Mouse (Mus musculus) CH12.LX (cell line): ENCODE measurements at regions not wholly inside any gene's neighbourhood (a gene's known extent, or its start where the extent isn't known, plus 50 kb on each side); places are given as distances from the start of the nearest gene placed in this dataset.

Source experiments
- BHLHE40 ChIP-seq: IDR thresholded peaks from 2 replicates; pipeline ENCODE4 v1.6.1; 2011; ENCODE audit warnings: mild to moderate bottlenecking, low read depth, low read length, improper control_type of control experiment
- CTCF ChIP-seq, 2 experiments: IDR thresholded peaks in 1 of 2; conservative IDR thresholded peaks in 1 of 2; 2 replicates each; pipeline ENCODE4 v1.5.1; 2011 to 2012; ENCODE audit warnings: low read depth in 2 of 2, low read length in 2 of 2, improper control_type of control experiment in 1 of 2, inconsistent platforms in 1 of 2, mild to moderate bottlenecking in 1 of 2, moderate library complexity in 1 of 2
- MEF2A ChIP-seq: IDR thresholded peaks from 2 replicates; pipeline ENCODE4 v1.6.1; 2014; ENCODE audit warnings: low read depth, mild to moderate bottlenecking, inconsistent platforms, low read length, improper control_type of control experiment, borderline replicate concordance
- TCF12 ChIP-seq: IDR thresholded peaks from 2 replicates; pipeline ENCODE4 v1.6.1; 2014; ENCODE audit warnings: low read depth, mild to moderate bottlenecking, inconsistent platforms, low read length, improper control_type of control experiment
- ZKSCAN1 ChIP-seq: IDR thresholded peaks from 2 replicates; pipeline ENCODE4 v1.6.1; 2012; ENCODE audit warnings: low read depth, inconsistent platforms, low read length, improper control_type of control experiment, borderline replicate concordance
- ZNF384 ChIP-seq: IDR thresholded peaks from 2 replicates; pipeline ENCODE4 v1.6.1; 2012; ENCODE audit warnings: low read depth, low read length, improper control_type of control experiment, inconsistent platforms

DNA sequence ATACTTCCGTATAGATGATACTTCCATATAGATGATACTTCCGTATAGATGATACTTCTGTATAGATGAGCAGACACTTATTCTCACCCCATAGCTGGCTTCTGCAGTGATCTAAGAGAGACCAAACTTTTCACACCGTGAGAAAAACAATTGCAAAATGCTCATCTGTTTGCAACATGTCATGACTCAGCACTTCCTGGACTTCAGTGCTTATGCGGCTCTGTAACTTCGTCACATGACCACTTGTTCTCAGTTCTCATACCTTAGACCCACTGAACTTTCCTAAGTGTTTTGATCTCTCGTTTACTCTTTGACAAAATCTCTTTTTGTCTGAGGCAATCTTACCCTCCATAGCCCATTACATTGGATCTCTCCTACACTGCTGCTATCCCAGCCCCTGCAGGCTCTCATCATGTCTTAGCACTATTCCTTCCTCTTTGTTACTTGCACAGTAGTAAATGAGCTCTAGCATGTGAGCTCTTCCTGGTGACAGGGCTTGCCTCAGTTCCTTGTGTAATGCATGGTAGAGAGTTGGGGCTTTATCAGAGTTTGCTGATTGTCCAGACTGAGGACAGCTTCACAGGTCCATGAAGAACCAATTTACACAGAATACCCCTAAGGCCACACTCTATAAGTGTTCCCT lies 245.7 kb upstream of the Thrb start:
- no peak for TF ChIP-seq CTCF (conservative IDR thresholded peaks at IDR 0.05 in 1 of 2, IDR thresholded peaks at IDR 0.05 in 1 of 2; ENCODE audit: low read depth in 2 of 2, low read length in 2 of 2)
- no peak for TF ChIP-seq TCF12
- TF ChIP-seq MEF2A: no peak
- TF ChIP-seq ZNF384: no peak
- TF ChIP-seq ZKSCAN1: no peak
- TF ChIP-seq BHLHE40: peak; percentile 49; the same call in 1 of the 2 replicates
